ENCODE assay signal across 8 mouse cellular contexts in genomic region chr10:79985334-79986231, GRCm38 (mm10). TPM values are rescaled to one million over a fixed set of nuclear protein-coding genes. Genes with fewer than 3 reads are reported as not detected.
A peak's percentile ranks its signal among the peaks of the same experiment; 100 is the strongest.
DNase-seq lines count a peak whose midpoint lies in the region; ATAC-seq and TF ChIP-seq lines count a peak whose summit lies in the region.

No protein-coding gene starts in this region.

- no peaks in the 10 kb centered on the region for H3K9me3 ChIP-seq in heart, embryonic 14.5 days (ENCODE audit: control insufficient read depth, low read length)
- no peaks in the 10 kb centered on the region for H3K9me3 ChIP-seq in liver, embryonic 12.5 days (replicated peaks)
- H3K9me3 ChIP-seq in stomach, postnatal 0 days (ENCODE audit: control insufficient read depth, low read length) = no peaks in the 10 kb centered on the region

- peak overlapping the region; percentile 82 for H3K9ac ChIP-seq in heart, embryonic 14.5 days (ENCODE audit: low read length)
- peak overlapping the region; percentile 76 for H3K9ac ChIP-seq in liver, embryonic 12.5 days
- peak overlapping the region; percentile 62 for H3K9ac ChIP-seq in stomach, postnatal 0 days (ENCODE audit: low read length)

- WGBS in heart, embryonic 14.5 days = 3% methylated on average over 35 of the region's 35 CpGs
- 4% methylated on average over 35 of the region's 35 CpGs for WGBS in liver, embryonic 12.5 days (ENCODE audit: insufficient replicate concordance)
- WGBS in stomach, postnatal 0 days = 1% methylated on average over 35 of the region's 35 CpGs

- peak overlapping the region; percentile 99 for H3K27ac ChIP-seq in embryonic fibroblast, embryonic 13.5 days (ENCODE audit: insufficient read depth, low read length)
- H3K27ac ChIP-seq in heart, embryonic 14.5 days (replicated peaks in 1 of 2; ENCODE audit: control insufficient read depth in 1 of 2, insufficient read depth in 1 of 2, low read depth in 2 of 2, low read length in 2 of 2) = peak overlapping the region; percentile 97
- peak overlapping the region; percentile 99 for H3K27ac ChIP-seq in liver, embryonic 12.5 days
- peak overlapping the region; percentile 98 for H3K27ac ChIP-seq in stomach, postnatal 0 days (replicated peaks)

- peak; percentile 91 for DNase-seq in A20 (ENCODE audit: low read depth, low spot score)
- DNase-seq in adrenal gland, postnatal 14 days = peak; percentile 75
- peak; percentile 65 for DNase-seq in kidney, postnatal 14 days
- DNase-seq in naive thymus-derived CD4-positive, alpha-beta T cell, adult 2 months (ENCODE audit: low read depth) = peak; percentile 84
- DNase-seq in stomach, postnatal 0 days (ENCODE audit: low spot score) = peak; percentile 74

- no peaks in the 10 kb centered on the region for H3K27me3 ChIP-seq in heart, embryonic 14.5 days (ENCODE audit: control insufficient read depth, insufficient read depth, low read length)
- peaks cover 29% of the 10 kb centered on the region for H3K27me3 ChIP-seq in liver, embryonic 12.5 days (replicated peaks)
- no peaks in the 10 kb centered on the region for H3K27me3 ChIP-seq in stomach, postnatal 0 days (ENCODE audit: control insufficient read depth, insufficient read depth, low read length)

- TF ChIP-seq CTCF in embryonic fibroblast, embryonic 13.5 days (IDR thresholded peaks at IDR 0.05; ENCODE audit: borderline replicate concordance, insufficient read depth, low read length) = no peak
- TF ChIP-seq CTCF in stomach, postnatal 0 days (IDR thresholded peaks at IDR 0.05; ENCODE audit: low read depth) = no peak

- no peak for ATAC-seq in heart, embryonic 14.5 days (ENCODE audit: insufficient number of reproducible peaks, insufficient read depth, low FRiP score, low read depth)
- ATAC-seq in liver, embryonic 12.5 days = peak; percentile 62
- ATAC-seq in stomach, postnatal 0 days (ENCODE audit: low FRiP score, low TSS enrichment) = no peak

- peak; percentile 19 for TF ChIP-seq EP300 in stomach, postnatal 0 days (optimal IDR thresholded peaks at IDR 0.05)

- peak overlapping the region; percentile 21 for H3K4me3 ChIP-seq in embryonic fibroblast, embryonic 13.5 days (ENCODE audit: insufficient read depth, low read length)
- H3K4me3 ChIP-seq in heart, embryonic 14.5 days (ENCODE audit: control insufficient read depth in 1 of 2, insufficient read depth in 1 of 2, low read depth in 1 of 2, low read length in 2 of 2) = peak overlapping the region; percentile 60 to 80
- peak overlapping the region; percentile 78 for H3K4me3 ChIP-seq in liver, embryonic 12.5 days
- H3K4me3 ChIP-seq in stomach, postnatal 0 days (ENCODE audit: low read depth, low read length) = peak overlapping the region; percentile 65

- H3K4me1 ChIP-seq in embryonic fibroblast, embryonic 13.5 days (ENCODE audit: control insufficient read depth, insufficient read depth, low read length) = peaks cover 2% of the 10 kb centered on the region; the same call in 1 of the 2 replicates
- peaks cover 34 to 58% of the 10 kb centered on the region in 2 experiments for H3K4me1 ChIP-seq in heart, embryonic 14.5 days (ENCODE audit: control insufficient read depth in 2 of 2, insufficient read depth in 2 of 2, low read length in 2 of 2)
- peaks cover 76% of the 10 kb centered on the region for H3K4me1 ChIP-seq in liver, embryonic 12.5 days
- peaks cover 8% of the 10 kb centered on the region for H3K4me1 ChIP-seq in stomach, postnatal 0 days (replicated peaks; ENCODE audit: control insufficient read depth, insufficient read depth)

- TF ChIP-seq POLR2A in embryonic fibroblast, embryonic 13.5 days (IDR thresholded peaks at IDR 0.05; ENCODE audit: low read depth, low read length) = peak; percentile 65; the same call in 1 of the 2 replicates

- peak overlapping the region; percentile 95 for H3K4me2 ChIP-seq in heart, embryonic 14.5 days (ENCODE audit: low read length)
- H3K4me2 ChIP-seq in liver, embryonic 12.5 days = peak overlapping the region; percentile 87
- peak overlapping the region; percentile 90 for H3K4me2 ChIP-seq in stomach, postnatal 0 days (replicated peaks; ENCODE audit: low read depth)

- H3K36me3 ChIP-seq in heart, embryonic 14.5 days (ENCODE audit: control insufficient read depth, insufficient read depth, low read length) = 0 out of 2 replicates have a peak, but pooled peaks cover 5% of the 10 kb centered on the region
- H3K36me3 ChIP-seq in liver, embryonic 12.5 days = peaks cover 19% of the 10 kb centered on the region
- no peaks in the 10 kb centered on the region for H3K36me3 ChIP-seq in stomach, postnatal 0 days (ENCODE audit: control insufficient read depth, insufficient read depth, low read length)

RNA-seq across cellular contexts. Expression of gene Tmem259, which starts 1.5 kb away (rescaled TPM):
- total RNA-seq in adrenal gland, postnatal 14 days (2021) = 141 and 157 TPM in 2 replicates
- 73.4 and 78.1 TPM in 2 replicates for polyA plus RNA-seq in embryonic fibroblast, embryonic 13.5 days (2011; ENCODE audit: insufficient read length, low read depth, missing spikeins)
- 16.2 and 20.3 TPM in 2 replicates for polyA plus RNA-seq in heart, embryonic 14.5 days (2014; fragmentation: Nextera tagmentation; extraction: Ambion mirVana)
- polyA plus RNA-seq in liver, embryonic 12.5 days (2016; fragmentation: Nextera tagmentation; extraction: Ambion mirVana) = 17.2 and 17.5 TPM in 2 replicates
- 18.5 and 19.1 TPM in 2 replicates for polyA plus RNA-seq in stomach, postnatal 0 days (2015; fragmentation: Nextera tagmentation; extraction: Ambion mirVana)

RNA-seq across cellular contexts. Expression of gene Cnn2, which starts 2.8 kb away (rescaled TPM):
- total RNA-seq in adrenal gland, postnatal 14 days (2021) = 40.2 and 55.9 TPM in 2 replicates
- polyA plus RNA-seq in embryonic fibroblast, embryonic 13.5 days (2011; ENCODE audit: insufficient read length, low read depth, missing spikeins) = 642 and 721 TPM in 2 replicates
- 265 and 275 TPM in 2 replicates for polyA plus RNA-seq in heart, embryonic 14.5 days (2014; fragmentation: Nextera tagmentation; extraction: Ambion mirVana)
- 68.2 and 75.4 TPM in 2 replicates for polyA plus RNA-seq in liver, embryonic 12.5 days (2016; fragmentation: Nextera tagmentation; extraction: Ambion mirVana)
- 236 and 245 TPM in 2 replicates for polyA plus RNA-seq in stomach, postnatal 0 days (2015; fragmentation: Nextera tagmentation; extraction: Ambion mirVana)

RNA-seq across cellular contexts. Expression of gene Abca7, which starts 10.7 kb away (rescaled TPM):
- 18.7 and 20.7 TPM in 2 replicates for total RNA-seq in adrenal gland, postnatal 14 days (2021)
- polyA plus RNA-seq in embryonic fibroblast, embryonic 13.5 days (2011; ENCODE audit: insufficient read length, low read depth, missing spikeins) = 3.5 and 4.0 TPM in 2 replicates
- polyA plus RNA-seq in heart, embryonic 14.5 days (2014; fragmentation: Nextera tagmentation; extraction: Ambion mirVana) = 1.6 and 1.7 TPM in 2 replicates
- 10.5 and 12.1 TPM in 2 replicates for polyA plus RNA-seq in liver, embryonic 12.5 days (2016; fragmentation: Nextera tagmentation; extraction: Ambion mirVana)
- 2.6 and 3.2 TPM in 2 replicates for polyA plus RNA-seq in stomach, postnatal 0 days (2015; fragmentation: Nextera tagmentation; extraction: Ambion mirVana)

RNA-seq across cellular contexts. Expression of gene Grin3b, which starts 15.1 kb away (rescaled TPM):
- total RNA-seq in adrenal gland, postnatal 14 days (2021) = not detected in 2 replicates
- polyA plus RNA-seq in embryonic fibroblast, embryonic 13.5 days (2011; ENCODE audit: insufficient read length, low read depth, missing spikeins) = 0.15 and 0.16 TPM in 2 replicates
- polyA plus RNA-seq in heart, embryonic 14.5 days (2014; fragmentation: Nextera tagmentation; extraction: Ambion mirVana) = 0.09 and 0.18 TPM in 2 replicates
- polyA plus RNA-seq in liver, embryonic 12.5 days (2016; fragmentation: Nextera tagmentation; extraction: Ambion mirVana) = 0.14 TPM in 2 replicates
- 0.17 and 0.18 TPM in 2 replicates for polyA plus RNA-seq in stomach, postnatal 0 days (2015; fragmentation: Nextera tagmentation; extraction: Ambion mirVana)

RNA-seq across cellular contexts. Expression of gene Wdr18, which starts 25.6 kb away (rescaled TPM):
- total RNA-seq in adrenal gland, postnatal 14 days (2021) = 30.3 and 36.6 TPM in 2 replicates
- polyA plus RNA-seq in embryonic fibroblast, embryonic 13.5 days (2011; ENCODE audit: insufficient read length, low read depth, missing spikeins) = 29.2 and 29.3 TPM in 2 replicates
- polyA plus RNA-seq in heart, embryonic 14.5 days (2014; fragmentation: Nextera tagmentation; extraction: Ambion mirVana) = 73.2 and 84.4 TPM in 2 replicates
- polyA plus RNA-seq in liver, embryonic 12.5 days (2016; fragmentation: Nextera tagmentation; extraction: Ambion mirVana) = 99.9 and 114 TPM in 2 replicates
- 46.9 and 50.3 TPM in 2 replicates for polyA plus RNA-seq in stomach, postnatal 0 days (2015; fragmentation: Nextera tagmentation; extraction: Ambion mirVana)

Comparison
In these comparisons a context has a peak if more than half of its experiments do, and no peak if none do; other contexts are left out.
1. H3K4me3 ChIP-seq: peak in every context shown above with its lines; median percentile 78 in liver, embryonic 12.5 days; 70 in heart, embryonic 14.5 days; 65 in stomach, postnatal 0 days; 21 in embryonic fibroblast, embryonic 13.5 days.